Mouse (Mus musculus) myocyte (in vitro differentiated cells): ENCODE measurements around the gene Epha4. TPM values are rescaled to one million over a fixed set of nuclear protein-coding genes. Genes with fewer than 3 reads are reported as not detected.

ENCODE experiments used
- H3K27me3 ChIP-seq: one replicate; pipeline ENCODE4 v1.6.1; 2011; ENCODE audit not compliant: control insufficient read depth, insufficient read depth, insufficient read length
- H3K36me3 ChIP-seq: one replicate; pipeline ENCODE4 v1.6.1; 2011; ENCODE audit not compliant: control insufficient read depth, insufficient read depth
- H3K4me2 ChIP-seq: one replicate; pipeline ENCODE4 v1.6.1; 2011; ENCODE audit warnings: low read depth, control low read depth
- H3K4me3 ChIP-seq: one replicate; pipeline ENCODE4 v1.5.1; 2011; ENCODE audit warnings: mild to moderate bottlenecking, control low read depth, moderate library complexity
- H3K79me2 ChIP-seq: one replicate; pipeline ENCODE4 v1.6.1; 2011; ENCODE audit not compliant: control insufficient read depth, insufficient read depth
- H3ac ChIP-seq: one replicate; pipeline ENCODE4 v1.6.1; 2011; ENCODE audit not compliant: control insufficient read depth, insufficient read length
- CEBPB ChIP-seq: IDR thresholded peaks from 2 replicates; pipeline ENCODE4 v1.6.1; 2011; ENCODE audit warnings: mild to moderate bottlenecking, moderate library complexity; ENCODE audit not compliant: poor library complexity, insufficient read depth, severe bottlenecking
- E2F4 ChIP-seq: IDR thresholded peaks from one replicate; pipeline ENCODE4 v1.6.1; 2011; ENCODE audit warnings: mild to moderate bottlenecking, control low read depth, moderate library complexity; ENCODE audit not compliant: insufficient read depth
- MAX ChIP-seq: IDR thresholded peaks from one replicate; pipeline ENCODE4 v1.6.1; 2011; ENCODE audit warnings: low read depth, mild to moderate bottlenecking, control low read depth
- MYOD1 ChIP-seq, 3 experiments: IDR thresholded peaks; one replicate each; pipeline ENCODE4 v1.6.1; 2011; ENCODE audit warnings: control low read depth in 2 of 3, low read depth in 2 of 3, mild to moderate bottlenecking in 2 of 3, moderate library complexity in 1 of 3; ENCODE audit not compliant: insufficient read length in 2 of 3, control insufficient read depth in 1 of 3
- MYOG ChIP-seq, 3 experiments: IDR thresholded peaks; one replicate each; pipeline ENCODE4 v1.6.1; 2011; ENCODE audit warnings: control low read depth in 2 of 3, low read depth in 2 of 3, mild to moderate bottlenecking in 2 of 3; ENCODE audit not compliant: insufficient read length in 2 of 3, control insufficient read depth in 1 of 3, insufficient read depth in 1 of 3
- POLR2A ChIP-seq: IDR thresholded peaks from one replicate; pipeline ENCODE4 v1.6.1; 2011; ENCODE audit warnings: low read depth, mild to moderate bottlenecking, control low read depth, moderate library complexity; ENCODE audit not compliant: insufficient read length
- POLR2AphosphoS2 ChIP-seq: IDR thresholded peaks from one replicate; pipeline ENCODE4 v1.6.1; 2011; ENCODE audit warnings: low read depth, control low read depth; ENCODE audit not compliant: insufficient read length
- REST ChIP-seq: IDR thresholded peaks from one replicate; pipeline ENCODE4 v1.6.1; 2011; ENCODE audit warnings: mild to moderate bottlenecking, control low read depth, moderate library complexity; ENCODE audit not compliant: insufficient read depth, insufficient read length
- SRF ChIP-seq: IDR thresholded peaks from one replicate; pipeline ENCODE4 v1.6.1; 2011; ENCODE audit warnings: low read depth; ENCODE audit not compliant: control insufficient read depth, insufficient read length
- TCF12 ChIP-seq: IDR thresholded peaks from one replicate; pipeline ENCODE4 v1.6.1; 2011; ENCODE audit warnings: mild to moderate bottlenecking, control low read depth; ENCODE audit not compliant: poor library complexity, insufficient read depth, severe bottlenecking
- TCF3 ChIP-seq: IDR thresholded peaks from one replicate; pipeline ENCODE4 v1.6.1; 2011; ENCODE audit warnings: low read depth, control low read depth; ENCODE audit not compliant: insufficient read length
- USF1 ChIP-seq: IDR thresholded peaks from one replicate; pipeline ENCODE4 v1.6.1; 2011; ENCODE audit warnings: low read depth, mild to moderate bottlenecking, control low read depth, moderate library complexity
- polyA plus RNA-seq: library from polyadenylated mRNA; unstranded; fragments of >200 nt; fragmentation: generic; extraction: Trizol; gene quantifications from one replicate; pipeline ENCODE4 v1.2.1, GENCODE M21; 2012; ENCODE audit warnings: missing spikeins

Epha4 gene
- polyA plus RNA-seq, 1 experiment = 0.29 TPM

DNA sequence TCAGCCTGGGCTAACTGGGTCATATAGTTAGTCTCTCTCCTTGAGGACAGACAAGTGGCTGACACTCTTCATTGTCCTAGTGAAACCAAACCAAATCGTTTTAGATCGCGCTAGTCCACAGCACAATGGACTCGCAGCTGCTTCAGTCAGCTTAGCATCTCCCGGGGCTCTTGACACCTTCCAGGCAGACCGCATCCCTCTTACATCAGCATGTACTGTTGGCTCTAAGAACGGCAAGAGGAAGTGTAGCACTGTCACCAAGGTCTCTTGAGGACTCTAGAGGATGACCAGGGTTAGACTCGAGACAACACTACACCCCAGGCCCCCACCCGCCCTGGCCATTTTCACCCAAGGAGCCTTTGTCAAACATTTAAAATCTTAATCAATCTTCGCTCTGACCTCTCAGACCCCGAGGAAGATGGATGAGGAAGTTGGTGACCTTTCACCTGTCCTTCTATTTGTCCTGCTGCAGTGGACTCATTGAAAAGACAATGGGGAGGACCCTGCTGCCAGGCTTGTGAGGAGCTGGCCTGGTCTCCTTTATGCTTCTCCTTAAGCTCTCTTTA lies 12.3 kb downstream of the Epha4 start:
- Histone ChIP-seq H3K79me2 (no peaks in the 10 kb centered on the region), H3K36me3 (no peaks in the 10 kb centered on the region), H3ac (no peak overlapping the region), H3K27me3 (no peaks in the 10 kb centered on the region), H3K4me3 (no peak overlapping the region), H3K4me2 (no peak overlapping the region)
- TF ChIP-seq USF1 = no peak
- no peak for TF ChIP-seq MAX
- TF ChIP-seq CEBPB = no peak
- TF ChIP-seq SRF = no peak
- TF ChIP-seq MYOD1 (IDR thresholded peaks at IDR 0.05; ENCODE audit: control insufficient read depth in 1 of 3, insufficient read length in 2 of 3, low read depth in 2 of 3) = no peak
- no peak for TF ChIP-seq TCF3
- TF ChIP-seq TCF12 = no peak
- no peak for TF ChIP-seq MYOG (IDR thresholded peaks at IDR 0.05; ENCODE audit: control insufficient read depth in 1 of 3, insufficient read depth in 1 of 3, insufficient read length in 2 of 3, low read depth in 2 of 3)
- no peak for TF ChIP-seq POLR2A
- no peak for TF ChIP-seq REST
- TF ChIP-seq POLR2AphosphoS2 = no peak
- TF ChIP-seq E2F4 = no peak

DNA sequence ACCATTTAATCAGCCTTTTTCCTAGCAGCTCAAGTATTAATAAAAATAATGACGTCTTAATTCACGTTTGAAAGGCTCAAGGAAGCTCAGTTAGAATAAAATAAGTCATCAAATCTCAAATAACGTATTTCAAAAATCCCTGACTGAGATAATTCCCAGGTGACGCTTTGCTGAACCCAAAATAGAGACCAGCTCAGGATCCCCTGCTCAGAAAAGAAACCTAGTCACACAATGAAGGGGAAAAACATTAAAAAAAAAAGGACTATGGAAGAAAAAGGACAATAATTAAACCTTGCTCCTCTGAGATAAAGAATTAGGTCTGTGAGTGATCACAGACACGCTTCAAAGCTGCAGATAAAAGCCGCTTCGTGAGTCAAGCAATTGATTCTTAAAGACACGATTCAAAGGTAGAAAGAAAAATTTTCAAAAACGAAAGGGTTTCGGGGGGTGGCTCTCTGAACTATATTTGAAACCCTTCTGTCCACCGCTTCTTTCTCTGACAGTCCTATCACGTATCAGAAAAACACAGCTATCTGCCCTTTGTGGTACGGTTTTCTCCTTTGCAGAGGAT lies 13.4 kb downstream of the Epha4 start:
- no peaks in the 10 kb centered on the region for H3K27me3 ChIP-seq
- H3K4me2 ChIP-seq = no peak overlapping the region

DNA sequence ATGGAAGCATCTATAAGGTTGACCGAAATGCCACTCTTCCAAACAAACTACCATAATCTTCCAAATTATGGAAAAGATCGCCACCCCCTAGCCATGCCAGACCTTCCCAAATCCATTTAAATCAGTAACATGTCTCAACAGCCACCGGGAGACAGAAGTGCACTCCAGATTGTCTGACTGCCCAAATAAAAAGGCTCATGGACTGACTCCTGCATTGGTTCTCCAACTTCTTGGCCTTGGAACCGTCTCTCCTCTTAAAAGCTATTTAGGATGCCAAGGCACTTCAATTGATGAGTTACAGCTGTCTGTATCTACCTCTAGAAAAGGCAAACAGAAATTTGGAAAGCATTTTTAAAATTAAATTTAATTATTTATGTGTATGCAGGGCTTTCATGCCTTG lies 17.4 kb downstream of the Epha4 start:
- Histone ChIP-seq H3ac (no peak overlapping the region), H3K27me3 (no peaks in the 10 kb centered on the region), H3K36me3 (no peaks in the 10 kb centered on the region), H3K4me3 (no peak overlapping the region), H3K79me2 (no peaks in the 10 kb centered on the region), H3K4me2 (no peak overlapping the region)
- TF ChIP-seq MYOD1 (IDR thresholded peaks at IDR 0.05; ENCODE audit: control insufficient read depth in 1 of 3, insufficient read length in 2 of 3, low read depth in 2 of 3) (no peak), USF1 (no peak), MYOG (IDR thresholded peaks at IDR 0.05; ENCODE audit: control insufficient read depth in 1 of 3, insufficient read depth in 1 of 3, insufficient read length in 2 of 3, low read depth in 2 of 3) (no peak), SRF (no peak), POLR2AphosphoS2 (no peak), MAX (no peak), TCF3 (no peak), CEBPB (no peak), POLR2A (no peak), E2F4 (no peak), REST (no peak), TCF12 (no peak)

More for the DNA sequence above, 13.4 kb downstream of the Epha4 start:
- H3K36me3 ChIP-seq = no peaks in the 10 kb centered on the region
- TF ChIP-seq REST (no peak), SRF (no peak), POLR2AphosphoS2 (no peak), CEBPB (no peak), MYOG (IDR thresholded peaks at IDR 0.05; ENCODE audit: control insufficient read depth in 1 of 3, insufficient read depth in 1 of 3, insufficient read length in 2 of 3, low read depth in 2 of 3) (no peak), USF1 (no peak), E2F4 (no peak), TCF12 (no peak), MAX (no peak), POLR2A (no peak), TCF3 (no peak), MYOD1 (IDR thresholded peaks at IDR 0.05; ENCODE audit: control insufficient read depth in 1 of 3, insufficient read length in 2 of 3, low read depth in 2 of 3) (no peak)
- H3K4me3 ChIP-seq = no peak overlapping the region
- no peak overlapping the region for H3ac ChIP-seq
- no peaks in the 10 kb centered on the region for H3K79me2 ChIP-seq

DNA sequence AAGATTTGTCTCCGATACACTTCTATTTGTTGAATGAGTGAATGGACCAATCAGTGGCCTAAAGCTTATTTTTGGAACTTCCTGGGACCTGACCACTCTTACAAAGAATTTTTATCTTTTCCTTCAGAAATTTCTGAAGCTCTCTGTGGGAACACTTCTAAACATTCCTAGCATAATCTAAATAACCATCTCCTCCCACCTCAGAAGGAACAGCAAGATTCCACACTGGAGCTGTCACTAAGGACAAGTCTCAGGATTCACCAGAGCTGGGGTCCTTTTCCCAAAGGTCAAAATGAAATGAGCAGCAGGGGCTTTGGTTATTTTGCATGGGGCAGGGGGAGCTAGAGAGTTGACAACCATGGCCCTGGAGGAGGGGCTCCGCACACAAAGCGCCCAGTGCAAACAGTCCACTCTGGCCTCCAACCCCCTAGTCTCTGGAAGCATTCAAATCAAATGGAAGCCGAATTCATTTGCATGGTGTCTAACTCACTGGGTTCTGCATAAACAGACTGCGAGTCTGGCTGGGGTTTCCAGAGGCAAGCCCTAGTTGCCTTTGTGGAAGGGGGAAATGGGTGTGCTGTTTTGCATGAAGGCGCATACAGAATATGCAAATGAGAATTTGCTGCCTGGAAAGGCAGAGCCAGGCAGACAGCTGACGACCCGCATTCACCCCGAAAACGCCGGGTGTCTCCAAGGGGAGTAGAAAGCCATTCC lies 18.3 kb downstream of the Epha4 start:
- TF ChIP-seq E2F4 (no peak), MAX (no peak), MYOD1 (IDR thresholded peaks at IDR 0.05; ENCODE audit: control insufficient read depth in 1 of 3, insufficient read length in 2 of 3, low read depth in 2 of 3) (no peak)
- H3K4me3 ChIP-seq = no peak overlapping the region

More for the DNA sequence above, 18.3 kb downstream of the Epha4 start:
- no peak overlapping the region for H3K4me2 ChIP-seq
- H3K79me2 ChIP-seq = no peaks in the 10 kb centered on the region
- H3K27me3 ChIP-seq = no peaks in the 10 kb centered on the region
- H3ac ChIP-seq = no peak overlapping the region
- H3K36me3 ChIP-seq = no peaks in the 10 kb centered on the region
